Mouse (Mus musculus) olfactory bulb, adult 2 months (tissue): ENCODE results near the gene Cdkl1. TPM values are rescaled to one million over a fixed set of nuclear protein-coding genes. Genes with fewer than 3 reads are reported as not detected.

Source experiments
- H3K27ac ChIP-seq: fragments of 200-500 bp; 2 replicates; pipeline ENCODE4 v1.5.1; 2012; ENCODE audit warnings: low read depth, low read length; ENCODE audit not compliant: insufficient read depth
- H3K4me1 ChIP-seq: fragments of 200-500 bp; 2 replicates; pipeline ENCODE4 v1.6.1; 2012; ENCODE audit warnings: low read length; ENCODE audit not compliant: control insufficient read depth, insufficient read depth
- H3K4me3 ChIP-seq: fragments of 200-500 bp; 2 replicates; pipeline ENCODE4 v1.5.1; 2012; ENCODE audit warnings: mild to moderate bottlenecking, low read depth, low read length, moderate library complexity; ENCODE audit not compliant: insufficient read depth
- CTCF ChIP-seq: fragments of 200-500 bp; IDR thresholded peaks from 2 replicates; pipeline ENCODE4 v1.5.1; 2012; ENCODE audit warnings: low read depth, mild to moderate bottlenecking, low read length, moderate library complexity; ENCODE audit not compliant: insufficient read depth
- POLR2A ChIP-seq: fragments of 200-500 bp; IDR thresholded peaks from 2 replicates; pipeline ENCODE4 v1.6.1; 2012; ENCODE audit warnings: mild to moderate bottlenecking, low read depth, low read length, moderate library complexity; ENCODE audit not compliant: insufficient read depth
- WGBS: fragments of 180-500 bp; shearing (Covaris S2); methylation state at CpG from one replicate; pipeline ENCODE4 v1.1.7; 2018; 5-methylcytosine and 5-hydroxymethylcytosine counted together
- polyA plus RNA-seq: library from polyadenylated mRNA; stranded (reverse); fragments of >200 nt; gene quantifications from 2 replicates; pipeline ENCODE4 v1.2.4, GENCODE M21; 2012; ENCODE audit warnings: low replicate concordance; ENCODE audit not compliant: missing spikeins, insufficient read depth, insufficient read length

Gene Cdkl1
- polyA plus RNA-seq, 1 experiment: not detected

GRCm38 (mm10) chr12:69713628-69714027, 77.4 kb downstream of the Cdkl1 start:
- H3K4me1 ChIP-seq: no peaks in the 10 kb centered on the region
- no peak overlapping the region for H3K27ac ChIP-seq
- TF ChIP-seq POLR2A: no peak
- no peak for TF ChIP-seq CTCF
- no peak overlapping the region for H3K4me3 ChIP-seq

GRCm38 (mm10) chr12:69704799-69705458, 86.1 kb downstream of the Cdkl1 start:
- peaks cover 5% of the 10 kb centered on the region; the same call in 1 of the 2 replicates for H3K4me1 ChIP-seq
- TF ChIP-seq CTCF: no peak
- TF ChIP-seq POLR2A: no peak
- no peak overlapping the region for H3K4me3 ChIP-seq
- WGBS: 58% methylated on average over 11 of the region's 11 CpGs
- no peak overlapping the region; the same call in 1 of the 2 replicates for H3K27ac ChIP-seq

GRCm38 (mm10) chr12:69698352-69698751, 92.7 kb downstream of the Cdkl1 start:
- no peak overlapping the region for H3K27ac ChIP-seq
- no peak for TF ChIP-seq CTCF
- no peak for TF ChIP-seq POLR2A
- no peak overlapping the region for H3K4me3 ChIP-seq
- no peaks in the 10 kb centered on the region for H3K4me1 ChIP-seq
- WGBS: 87% methylated on average over 6 of the region's 6 CpGs

Other genes starting within 250 kb of the Cdkl1 start
- not detected in 2 replicates for gene Vcpkmt, start 208.2 kb downstream of the Cdkl1 start, polyA plus RNA-seq
- not detected in 2 replicates for gene Sos2, start 109.4 kb downstream of the Cdkl1 start, polyA plus RNA-seq
- not detected in 2 replicates for gene L2hgdh, start 66.4 kb downstream of the Cdkl1 start, polyA plus RNA-seq
- gene Atp5s, start 66.3 kb downstream of the Cdkl1 start, polyA plus RNA-seq: not detected in 2 replicates
- not detected in 2 replicates for gene Atl1, start 101.3 kb upstream of the Cdkl1 start, polyA plus RNA-seq
- gene Map4k5, start 101.9 kb upstream of the Cdkl1 start, polyA plus RNA-seq: not detected in 2 replicates
- not detected in 2 replicates for gene Sav1, start 195.7 kb upstream of the Cdkl1 start, polyA plus RNA-seq